In the genomic region with DNA sequence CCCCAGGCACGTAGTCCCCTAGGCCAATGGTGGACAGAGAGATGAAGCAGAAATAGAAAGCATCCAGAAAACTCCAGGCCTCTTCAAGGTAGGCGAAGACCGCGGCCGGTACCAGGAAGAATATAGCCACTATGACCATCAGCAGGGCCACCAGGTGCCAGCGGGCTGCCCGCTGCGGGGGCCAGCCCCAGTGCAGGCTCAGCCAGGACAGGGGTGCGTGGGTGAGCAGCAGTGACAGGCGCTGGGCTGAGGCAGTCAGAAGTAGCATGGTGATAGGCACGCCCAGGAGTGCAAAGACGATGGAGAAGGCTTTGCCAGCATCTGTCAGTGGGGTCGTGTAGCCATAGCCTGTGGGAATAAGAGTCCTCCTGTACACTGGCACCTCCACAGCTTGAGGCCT, we compare ENCODE assay signal across 15 mouse cellular contexts. TPM values are rescaled to one million over a fixed set of nuclear protein-coding genes. Genes with fewer than 3 reads are reported as not detected.
DNase-seq lines count a peak whose midpoint lies in the region; ATAC-seq and TF ChIP-seq lines count a peak whose summit lies in the region.
"Had no signal": no experiment of that assay in that cellular context is flagged by ENCODE, and none has a peak within 500 bp of the region (broad histone marks: within the 10 kb centered on the region; RNA-seq: fewer than 3 reads in every experiment).

No protein-coding gene starts in this region.

- H3K9ac ChIP-seq in forebrain, postnatal 0 days, result peak overlapping the region; percentile 22; the same call in 1 of the 2 replicates
- H3K9ac ChIP-seq in forebrain, embryonic 15.5 days (replicated peaks), result no peak overlapping the region
- no peak overlapping the region for H3K9ac ChIP-seq in neural tube, embryonic 12.5 days
- H3K9ac ChIP-seq in midbrain, postnatal 0 days (replicated peaks; ENCODE audit: low read length, poor library complexity, severe bottlenecking), result peak overlapping the region; percentile 42; the same call in 1 of the 2 replicates
- H3K9ac ChIP-seq: liver, postnatal 0 days had no signal

- H3K4me3 ChIP-seq in forebrain, postnatal 0 days (ENCODE audit: low read depth, low read length), result no peak overlapping the region
- no peak overlapping the region for H3K4me3 ChIP-seq in forebrain, embryonic 15.5 days
- H3K4me3 ChIP-seq in neural tube, embryonic 12.5 days, result no peak overlapping the region
- H3K4me3 ChIP-seq in limb, embryonic 10.5 days, result peak overlapping the region; percentile 37
- peak overlapping the region; percentile 20 for H3K4me3 ChIP-seq in midbrain, postnatal 0 days (ENCODE audit: low read depth, low read length)
- H3K4me3 ChIP-seq in cerebellum, adult 2 months (replicated peaks; ENCODE audit: insufficient read depth, low read depth, low read length), result no peak overlapping the region

- no peak for DNase-seq in forebrain, postnatal 0 days
- DNase-seq in neural tube, embryonic 10.5 days (ENCODE audit: extremely low spot score, low spot score), result no peak
- DNase-seq in limb, embryonic 10.5 days (ENCODE audit: low spot score), result no peak
- DNase-seq in midbrain, postnatal 0 days (ENCODE audit: low spot score), result no peak
- no peak for DNase-seq in cerebellum, adult 2 months
- DNase-seq in adrenal gland, postnatal 25 days, result no peak
- DNase-seq: adrenal gland, postnatal 14 days; gastrocnemius, postnatal 36 days; liver, postnatal 0 days; thymus, postnatal 25 days had no signal

- H3K4me2 ChIP-seq in forebrain, postnatal 0 days (ENCODE audit: low read depth), result peak overlapping the region; percentile 31
- no peak overlapping the region for H3K4me2 ChIP-seq in forebrain, embryonic 15.5 days (replicated peaks)
- H3K4me2 ChIP-seq in neural tube, embryonic 12.5 days (replicated peaks), result peak overlapping the region; percentile 46; the same call in 1 of the 2 replicates
- H3K4me2 ChIP-seq in midbrain, postnatal 0 days (ENCODE audit: low read depth, low read length, poor library complexity, severe bottlenecking), result peak overlapping the region; percentile 35

- WGBS in forebrain, postnatal 0 days, result 71% methylated on average over 13 of the region's 13 CpGs
- WGBS in forebrain, embryonic 15.5 days, result 77% methylated on average over 13 of the region's 13 CpGs
- WGBS in neural tube, embryonic 12.5 days, result 76% methylated on average over 13 of the region's 13 CpGs
- WGBS in limb, embryonic 10.5 days, result 74% methylated on average over 13 of the region's 13 CpGs
- 68% methylated on average over 13 of the region's 13 CpGs for WGBS in midbrain, postnatal 0 days
- 56% methylated on average over 13 of the region's 13 CpGs for WGBS in cerebellum, adult 2 months

- TF ChIP-seq POLR2A in cerebellum, adult 2 months (IDR thresholded peaks at IDR 0.05; ENCODE audit: borderline replicate concordance, insufficient read depth, low read length), result no peak

- ATAC-seq in forebrain, postnatal 0 days, result no peak
- ATAC-seq in forebrain, embryonic 15.5 days (replicated peaks), result no peak
- ATAC-seq in neural tube, embryonic 12.5 days (ENCODE audit: low FRiP score, low read depth), result no peak
- ATAC-seq in midbrain, postnatal 0 days (ENCODE audit: low FRiP score), result 0 out of 2 replicates have a peak, but pooled peaks have one; percentile 11
- ATAC-seq: intestine, postnatal 0 days; liver, postnatal 0 days had no signal

- no peaks in the 10 kb centered on the region for H3K9me3 ChIP-seq in forebrain, postnatal 0 days (ENCODE audit: low read length)
- H3K9me3 ChIP-seq in forebrain, embryonic 15.5 days, result no peaks in the 10 kb centered on the region
- H3K9me3 ChIP-seq in neural tube, embryonic 12.5 days, result no peaks in the 10 kb centered on the region
- no peaks in the 10 kb centered on the region for H3K9me3 ChIP-seq in limb, embryonic 10.5 days (replicated peaks)
- no peaks in the 10 kb centered on the region for H3K9me3 ChIP-seq in midbrain, postnatal 0 days (ENCODE audit: low read length)

- no peak for TF ChIP-seq CTCF in forebrain, postnatal 0 days (IDR thresholded peaks at IDR 0.05; ENCODE audit: low read depth)
- TF ChIP-seq CTCF in midbrain, postnatal 0 days (IDR thresholded peaks at IDR 0.05), result no peak
- TF ChIP-seq CTCF in cerebellum, adult 2 months (IDR thresholded peaks at IDR 0.05; ENCODE audit: borderline replicate concordance, insufficient read depth, low read depth, low read length), result no peak

- no peaks in the 10 kb centered on the region for H3K27me3 ChIP-seq in forebrain, postnatal 0 days (ENCODE audit: insufficient read depth, low read length)
- peaks cover 3% of the 10 kb centered on the region; the same call in 1 of the 2 replicates for H3K27me3 ChIP-seq in forebrain, embryonic 15.5 days
- peaks cover 4% of the 10 kb centered on the region; the same call in 1 of the 2 replicates for H3K27me3 ChIP-seq in neural tube, embryonic 12.5 days (replicated peaks)
- H3K27me3 ChIP-seq in limb, embryonic 10.5 days (ENCODE audit: low read depth, poor library complexity, severe bottlenecking), result peaks cover 18% of the 10 kb centered on the region
- H3K27me3 ChIP-seq in midbrain, postnatal 0 days (ENCODE audit: insufficient read depth, low read length), result no peaks in the 10 kb centered on the region
- no peaks in the 10 kb centered on the region; the same call in 1 of the 2 replicates for H3K27me3 ChIP-seq in cerebellum, adult 2 months (ENCODE audit: control insufficient read depth, insufficient read depth, low read length)

- peaks cover 6% of the 10 kb centered on the region; the same call in 1 of the 2 replicates for H3K4me1 ChIP-seq in forebrain, postnatal 0 days (ENCODE audit: insufficient read depth)
- peaks cover 8% of the 10 kb centered on the region; the same call in 1 of the 2 replicates for H3K4me1 ChIP-seq in forebrain, embryonic 15.5 days
- H3K4me1 ChIP-seq in neural tube, embryonic 12.5 days, result peaks cover 9% of the 10 kb centered on the region
- H3K4me1 ChIP-seq in limb, embryonic 10.5 days, result peaks cover 11% of the 10 kb centered on the region
- H3K4me1 ChIP-seq in midbrain, postnatal 0 days (ENCODE audit: insufficient read depth, low read length), result peaks cover 5% of the 10 kb centered on the region; the same call in 1 of the 2 replicates
- no peaks in the 10 kb centered on the region for H3K4me1 ChIP-seq in cerebellum, adult 2 months (ENCODE audit: control insufficient read depth, insufficient read depth, low read length)

- H3K27ac ChIP-seq in forebrain, postnatal 0 days (ENCODE audit: low read depth, low read length), result no peak overlapping the region
- H3K27ac ChIP-seq in forebrain, embryonic 15.5 days (replicated peaks), result no peak overlapping the region
- no peak overlapping the region for H3K27ac ChIP-seq in neural tube, embryonic 12.5 days
- H3K27ac ChIP-seq in limb, embryonic 10.5 days, result peak overlapping the region; percentile 71
- H3K27ac ChIP-seq in midbrain, postnatal 0 days (ENCODE audit: low read depth, low read length), result peak overlapping the region; percentile 38; the same call in 1 of the 2 replicates
- no peak overlapping the region for H3K27ac ChIP-seq in cerebellum, adult 2 months (ENCODE audit: insufficient read depth, low read length)

- no peaks in the 10 kb centered on the region for H3K36me3 ChIP-seq in forebrain, postnatal 0 days (ENCODE audit: insufficient read depth)
- H3K36me3 ChIP-seq in forebrain, embryonic 15.5 days, result no peaks in the 10 kb centered on the region
- no peaks in the 10 kb centered on the region for H3K36me3 ChIP-seq in neural tube, embryonic 12.5 days
- H3K36me3 ChIP-seq in limb, embryonic 10.5 days, result no peaks in the 10 kb centered on the region
- H3K36me3 ChIP-seq in midbrain, postnatal 0 days (ENCODE audit: insufficient read depth, low read length), result no peaks in the 10 kb centered on the region

RNA-seq across cellular contexts. Expression of gene Kcnk6, which starts 6.8 kb away (rescaled TPM):
- 1.7 and 6.1 TPM in 2 replicates for total RNA-seq in forebrain, postnatal 0 days (2014; rRNA removed)
- 0.88 and 0.97 TPM in 2 replicates for polyA plus RNA-seq in forebrain, postnatal 0 days (2015; fragmentation: Nextera tagmentation; extraction: Ambion mirVana)
- 0.28 and 0.83 TPM in 2 replicates for polyA plus RNA-seq in forebrain, embryonic 15.5 days (2015; fragmentation: Nextera tagmentation; extraction: Ambion mirVana)
- polyA plus RNA-seq in neural tube, embryonic 12.5 days (2016; fragmentation: Nextera tagmentation; extraction: Ambion mirVana), result 0.39 and 0.66 TPM in 2 replicates
- polyA plus RNA-seq in limb, embryonic 10.5 days (2016; fragmentation: Nextera tagmentation; extraction: Ambion mirVana), result 0.70 and 1.2 TPM in 2 replicates
- total RNA-seq in midbrain, postnatal 0 days (2014; rRNA removed), result 1.7 and 1.8 TPM in 2 replicates
- polyA plus RNA-seq in midbrain, postnatal 0 days (2015; fragmentation: Nextera tagmentation; extraction: Ambion mirVana), result 2.2 and 2.4 TPM in 2 replicates
- polyA plus RNA-seq in cerebellum, adult 2 months (2012; rRNA removed), result 0.57 and 0.62 TPM in 2 replicates
- 1.1 and 1.6 TPM in 2 replicates for total RNA-seq in adrenal gland, postnatal 25 days (2021)
- total RNA-seq: megakaryocyte-erythroid progenitor cell, adult 5-6 weeks had no signal

RNA-seq across cellular contexts. Expression of gene Catsperg1, which starts 11.7 kb away (rescaled TPM):
- total RNA-seq in forebrain, postnatal 0 days (2014; rRNA removed), result 2.5 and 3.5 TPM in 2 replicates
- 0.75 and 2.3 TPM in 2 replicates for polyA plus RNA-seq in forebrain, postnatal 0 days (2015; fragmentation: Nextera tagmentation; extraction: Ambion mirVana)
- polyA plus RNA-seq in forebrain, embryonic 15.5 days (2015; fragmentation: Nextera tagmentation; extraction: Ambion mirVana), result 1.8 and 2.1 TPM in 2 replicates
- polyA plus RNA-seq in neural tube, embryonic 12.5 days (2016; fragmentation: Nextera tagmentation; extraction: Ambion mirVana), result 1.1 and 1.8 TPM in 2 replicates
- 0.06 and 0.45 TPM in 2 replicates for polyA plus RNA-seq in limb, embryonic 10.5 days (2016; fragmentation: Nextera tagmentation; extraction: Ambion mirVana)
- 3.2 and 4.3 TPM in 2 replicates for total RNA-seq in midbrain, postnatal 0 days (2014; rRNA removed)
- polyA plus RNA-seq in midbrain, postnatal 0 days (2015; fragmentation: Nextera tagmentation; extraction: Ambion mirVana), result 2.9 and 3.7 TPM in 2 replicates
- 1.0 and 1.2 TPM in 2 replicates for polyA plus RNA-seq in cerebellum, adult 2 months (2012; rRNA removed)
- 0.67 and 2.8 TPM in 2 replicates for total RNA-seq in adrenal gland, postnatal 25 days (2021)

RNA-seq across cellular contexts. Expression of gene Yif1b, which starts 12.6 kb away (rescaled TPM):
- 71.2 and 84.1 TPM in 2 replicates for total RNA-seq in forebrain, postnatal 0 days (2014; rRNA removed)
- polyA plus RNA-seq in forebrain, postnatal 0 days (2015; fragmentation: Nextera tagmentation; extraction: Ambion mirVana), result 97.7 and 100 TPM in 2 replicates
- polyA plus RNA-seq in forebrain, embryonic 15.5 days (2015; fragmentation: Nextera tagmentation; extraction: Ambion mirVana), result 76.2 and 78.7 TPM in 2 replicates
- 80.2 and 82.0 TPM in 2 replicates for polyA plus RNA-seq in neural tube, embryonic 12.5 days (2016; fragmentation: Nextera tagmentation; extraction: Ambion mirVana)
- 99.8 and 103 TPM in 2 replicates for polyA plus RNA-seq in limb, embryonic 10.5 days (2016; fragmentation: Nextera tagmentation; extraction: Ambion mirVana)
- 121 and 127 TPM in 2 replicates for total RNA-seq in midbrain, postnatal 0 days (2014; rRNA removed)
- polyA plus RNA-seq in midbrain, postnatal 0 days (2015; fragmentation: Nextera tagmentation; extraction: Ambion mirVana), result 122 and 140 TPM in 2 replicates
- polyA plus RNA-seq in cerebellum, adult 2 months (2012; rRNA removed), result 131 and 143 TPM in 2 replicates
- 43.6 and 49.3 TPM in 2 replicates for total RNA-seq in adrenal gland, postnatal 25 days (2021)

RNA-seq across cellular contexts. Expression of gene 2200002D01Rik, which starts 22.7 kb away (rescaled TPM):
- total RNA-seq in forebrain, postnatal 0 days (2014; rRNA removed), result 0.23 TPM in 1 of 2 replicates, not detected in the other
- polyA plus RNA-seq in forebrain, postnatal 0 days (2015; fragmentation: Nextera tagmentation; extraction: Ambion mirVana), result 0.67 and 0.82 TPM in 2 replicates
- 0.95 TPM in 1 of 2 replicates, not detected in the other for polyA plus RNA-seq in forebrain, embryonic 15.5 days (2015; fragmentation: Nextera tagmentation; extraction: Ambion mirVana)
- polyA plus RNA-seq in neural tube, embryonic 12.5 days (2016; fragmentation: Nextera tagmentation; extraction: Ambion mirVana), result 1.6 and 1.7 TPM in 2 replicates
- 2.6 and 3.4 TPM in 2 replicates for polyA plus RNA-seq in limb, embryonic 10.5 days (2016; fragmentation: Nextera tagmentation; extraction: Ambion mirVana)
- 0.52 TPM in 1 of 2 replicates, not detected in the other for total RNA-seq in midbrain, postnatal 0 days (2014; rRNA removed)
- polyA plus RNA-seq in midbrain, postnatal 0 days (2015; fragmentation: Nextera tagmentation; extraction: Ambion mirVana), result 1.2 and 2.0 TPM in 2 replicates
- polyA plus RNA-seq in cerebellum, adult 2 months (2012; rRNA removed), result 0.38 and 0.48 TPM in 2 replicates
- total RNA-seq in adrenal gland, postnatal 25 days (2021), result 0.86 and 2.0 TPM in 2 replicates
- total RNA-seq: left cerebral cortex, postnatal 25 days had no signal

RNA-seq across cellular contexts. Expression of gene Psmd8, which starts 45.0 kb away (rescaled TPM):
- 245 and 253 TPM in 2 replicates for total RNA-seq in forebrain, postnatal 0 days (2014; rRNA removed)
- 292 and 338 TPM in 2 replicates for polyA plus RNA-seq in forebrain, postnatal 0 days (2015; fragmentation: Nextera tagmentation; extraction: Ambion mirVana)
- 269 and 274 TPM in 2 replicates for polyA plus RNA-seq in forebrain, embryonic 15.5 days (2015; fragmentation: Nextera tagmentation; extraction: Ambion mirVana)
- 326 and 327 TPM in 2 replicates for polyA plus RNA-seq in neural tube, embryonic 12.5 days (2016; fragmentation: Nextera tagmentation; extraction: Ambion mirVana)
- 321 and 323 TPM in 2 replicates for polyA plus RNA-seq in limb, embryonic 10.5 days (2016; fragmentation: Nextera tagmentation; extraction: Ambion mirVana)
- 289 and 329 TPM in 2 replicates for total RNA-seq in midbrain, postnatal 0 days (2014; rRNA removed)
- polyA plus RNA-seq in midbrain, postnatal 0 days (2015; fragmentation: Nextera tagmentation; extraction: Ambion mirVana), result 286 and 292 TPM in 2 replicates
- polyA plus RNA-seq in cerebellum, adult 2 months (2012; rRNA removed), result 239 and 249 TPM in 2 replicates
- total RNA-seq in adrenal gland, postnatal 25 days (2021), result 176 and 192 TPM in 2 replicates

Comparison
In these comparisons a context has a peak if more than half of its experiments do, and no peak if none do; other contexts are left out.
1. H3K9ac ChIP-seq: peak in forebrain, postnatal 0 days (single experiment) and midbrain, postnatal 0 days (single experiment); none in forebrain, embryonic 15.5 days (single experiment) and neural tube, embryonic 12.5 days (single experiment).
2. H3K27ac ChIP-seq: peak in limb, embryonic 10.5 days (single experiment) and midbrain, postnatal 0 days (single experiment); none in forebrain, postnatal 0 days (single experiment), forebrain, embryonic 15.5 days (single experiment), neural tube, embryonic 12.5 days (single experiment) and cerebellum, adult 2 months (single experiment).
3. H3K4me3 ChIP-seq: peak in limb, embryonic 10.5 days (single experiment) and midbrain, postnatal 0 days (single experiment); none in forebrain, postnatal 0 days (single experiment), forebrain, embryonic 15.5 days (single experiment), neural tube, embryonic 12.5 days (single experiment) and cerebellum, adult 2 months (single experiment).